Mouse (Mus musculus) kidney, embryonic 16.5 days (tissue): ENCODE measurements around the gene Hoxc5. TPM values are rescaled to one million over a fixed set of nuclear protein-coding genes. Genes with fewer than 3 reads are reported as not detected.

Experiments
- ATAC-seq: fragments of 200-750 bp; cut with Nextera tagmentation; 2 replicates; pipeline ENCODE4 v1.8.0; 2017; ENCODE audit warnings: moderate TSS enrichment; ENCODE audit not compliant: low FRiP score, low TSS enrichment
- H3K27ac ChIP-seq: fragments of 300-500 bp; sonication (generic); 2 replicates; pipeline ENCODE4 v1.5.1; 2014; ENCODE audit warnings: low read length
- H3K27me3 ChIP-seq: fragments of 300-500 bp; sonication (generic); 2 replicates; pipeline ENCODE4 v1.6.1; 2014; ENCODE audit warnings: low read length, control low read depth, mixed read lengths; ENCODE audit not compliant: insufficient read depth
- H3K36me3 ChIP-seq: fragments of 300-500 bp; sonication (generic); 2 replicates; pipeline ENCODE4 v1.6.1; 2014; ENCODE audit warnings: low read length, control low read depth, mixed read lengths; ENCODE audit not compliant: insufficient read depth
- H3K4me1 ChIP-seq: fragments of 300-500 bp; sonication (generic); 2 replicates; pipeline ENCODE4 v1.6.1; 2014; ENCODE audit warnings: low read length, control low read depth, mixed read lengths; ENCODE audit not compliant: insufficient read depth
- H3K4me2 ChIP-seq: fragments of 300-500 bp; sonication (generic); replicated peaks from 2 replicates; pipeline ENCODE4 v1.6.1; 2014; ENCODE audit warnings: low read depth, low read length
- H3K4me3 ChIP-seq: fragments of 300-500 bp; sonication (generic); 2 replicates; pipeline ENCODE4 v1.5.1; 2014; ENCODE audit warnings: mild to moderate bottlenecking, low read length
- H3K9ac ChIP-seq: fragments of 300-500 bp; sonication (generic); replicated peaks from 2 replicates; pipeline ENCODE4 v1.6.1; 2014; ENCODE audit warnings: low read length
- H3K9me3 ChIP-seq: fragments of 300-500 bp; sonication (generic); 2 replicates; pipeline ENCODE4 v1.6.1; 2016; ENCODE audit warnings: low read length, control low read depth
- WGBS: fragments of 180-500 bp; shearing (Covaris S2); extraction: QIAGEN DNeasy Blood & Tissue Kit; methylation state at CpG from one replicate; pipeline ENCODE4 v1.1.7; 2014; 5-methylcytosine and 5-hydroxymethylcytosine counted together
- polyA plus RNA-seq: library from polyadenylated mRNA; unstranded; fragments of >200 nt; fragmentation: Nextera tagmentation; extraction: Ambion mirVana; gene quantifications from 2 replicates; pipeline ENCODE4 v1.2.1, GENCODE M21; 2015

Hoxc5 gene
- polyA plus RNA-seq, 1 experiment from 2014 or later, result 4.3 TPM

DNA sequence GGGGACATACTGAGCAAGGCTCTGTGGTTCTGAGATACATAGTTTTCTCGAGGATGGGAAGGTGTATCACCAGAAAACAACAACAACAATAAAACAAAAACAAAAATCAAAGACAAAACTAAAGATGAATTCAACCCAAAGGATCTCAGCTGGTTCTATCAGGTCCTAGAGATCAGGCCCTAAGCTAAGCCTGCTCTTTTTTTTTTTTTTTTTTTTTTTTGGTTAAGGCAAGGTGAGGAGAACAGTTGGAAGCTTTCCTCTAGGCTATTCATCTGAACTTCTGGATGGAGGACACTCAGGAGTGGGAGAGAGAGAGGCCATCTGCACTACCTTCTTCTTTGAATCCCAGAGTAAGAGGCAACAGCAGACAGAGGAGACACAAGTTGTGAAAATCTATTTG lies 70.3 kb downstream of the Hoxc5 start:
- H3K4me1 ChIP-seq, result peaks cover 81% of the 10 kb centered on the region
- H3K27ac ChIP-seq, result no peak overlapping the region
- H3K4me3 ChIP-seq, result no peak overlapping the region
- WGBS, result 38% methylated on average over 1 of the region's 1 CpGs
- H3K27me3 ChIP-seq, result peaks cover 23% of the 10 kb centered on the region
- no peak for ATAC-seq
- H3K9ac ChIP-seq, result no peak overlapping the region
- H3K4me2 ChIP-seq, result no peak overlapping the region
- no peaks in the 10 kb centered on the region for H3K9me3 ChIP-seq
- H3K36me3 ChIP-seq, result no peaks in the 10 kb centered on the region

DNA sequence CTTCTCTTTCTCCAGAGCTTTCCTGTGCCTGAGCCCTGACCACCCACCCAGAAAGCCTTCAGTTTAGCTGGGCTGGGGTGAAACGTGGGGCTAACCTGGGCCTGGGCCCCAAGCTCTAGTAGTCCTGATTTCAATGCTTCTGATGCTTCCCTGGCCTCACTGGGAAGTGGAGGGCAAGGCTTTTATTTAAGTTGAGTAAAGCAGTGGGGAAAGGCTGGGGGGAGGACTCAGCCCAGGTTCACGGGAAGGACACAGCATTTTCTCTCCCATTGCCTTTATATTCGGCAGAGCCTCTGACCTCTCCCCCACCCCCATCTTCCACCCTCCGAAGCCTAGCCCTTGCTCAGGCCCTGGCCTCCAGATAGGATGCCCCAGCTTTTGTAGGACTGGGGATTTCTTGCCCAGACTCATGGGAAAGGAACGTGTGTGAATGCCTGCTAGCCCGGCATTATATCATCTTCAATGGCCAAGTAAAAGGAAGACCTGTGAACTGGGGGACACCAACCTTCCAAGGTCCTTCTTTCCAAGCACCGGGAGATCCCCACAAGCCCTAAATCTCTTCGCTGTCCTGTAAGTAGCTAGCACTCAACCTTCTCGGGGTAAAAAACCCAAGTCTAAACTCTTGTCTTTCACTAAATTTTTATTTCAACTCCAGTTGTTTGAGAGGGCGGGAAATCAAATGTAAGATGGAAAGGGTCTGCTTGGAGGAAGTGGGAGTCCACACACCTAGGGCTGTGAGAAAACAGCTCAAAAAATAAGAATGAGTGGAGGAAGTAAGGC lies 71.6 kb downstream of the Hoxc5 start:
- ATAC-seq, result no peak
- H3K36me3 ChIP-seq, result no peaks in the 10 kb centered on the region
- no peaks in the 10 kb centered on the region for H3K9me3 ChIP-seq
- H3K4me1 ChIP-seq, result peaks cover 76% of the 10 kb centered on the region
- H3K4me3 ChIP-seq, result no peak overlapping the region
- WGBS, result 34% methylated on average over 10 of the region's 10 CpGs
- H3K9ac ChIP-seq, result 0 out of 2 replicates have a peak overlapping the region, but pooled peaks have one; percentile 30
- H3K27ac ChIP-seq, result 0 out of 2 replicates have a peak overlapping the region, but pooled peaks have one; percentile 51
- H3K27me3 ChIP-seq, result peaks cover 26% of the 10 kb centered on the region
- H3K4me2 ChIP-seq, result no peak overlapping the region

DNA sequence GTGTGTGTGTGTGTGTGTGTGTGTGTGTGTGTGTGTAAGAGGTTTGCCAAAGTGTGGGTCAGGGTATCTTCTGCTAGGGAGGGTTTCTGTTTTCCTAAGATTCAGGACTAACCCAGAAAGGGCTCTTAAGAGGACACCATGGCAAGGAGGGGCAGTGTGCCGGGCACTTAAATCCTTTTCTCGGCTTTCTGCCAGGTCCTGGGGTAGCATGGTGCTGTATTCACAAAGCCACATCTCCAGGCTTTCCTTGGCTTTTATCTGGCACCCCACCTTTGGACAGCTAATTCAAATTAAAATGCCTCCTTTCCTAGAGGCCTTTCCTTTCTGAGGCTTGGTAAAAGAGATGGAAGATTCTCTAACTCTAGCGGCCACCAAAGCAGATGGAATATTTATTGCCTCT lies 72.4 kb downstream of the Hoxc5 start:
- Histone ChIP-seq H3K27ac (peak overlapping the region; percentile 30; the same call in 1 of the 2 replicates), H3K4me2 (no peak overlapping the region), H3K9ac (0 out of 2 replicates have a peak overlapping the region, but pooled peaks have one; percentile 15), H3K4me3 (no peak overlapping the region), H3K9me3 (no peaks in the 10 kb centered on the region), H3K27me3 (peaks cover 26% of the 10 kb centered on the region), H3K4me1 (peaks cover 70% of the 10 kb centered on the region), H3K36me3 (no peaks in the 10 kb centered on the region)
- WGBS, result 38% methylated on average over 3 of the region's 3 CpGs
- ATAC-seq, result no peak

DNA sequence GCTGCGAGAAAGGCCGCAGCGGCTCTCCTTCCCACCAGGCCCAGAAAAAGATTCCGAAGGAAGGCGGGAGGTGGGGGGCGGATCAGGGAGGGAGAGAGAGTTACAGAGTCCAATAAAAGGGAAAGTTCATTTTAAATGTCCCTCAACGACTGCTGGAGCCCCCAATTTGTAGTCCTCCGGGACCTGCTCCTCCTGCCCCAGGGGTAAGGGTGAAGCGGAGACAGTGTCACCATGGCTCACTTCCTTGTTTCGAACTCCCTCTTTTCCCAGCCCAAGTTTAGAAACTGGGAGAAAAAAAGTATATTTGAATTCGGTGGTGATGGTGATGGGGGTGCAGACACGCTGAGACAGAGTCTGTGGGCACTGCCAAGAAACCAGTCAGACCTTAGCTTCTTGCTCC lies 73.4 kb downstream of the Hoxc5 start:
- Histone ChIP-seq H3K9ac (peak overlapping the region; percentile 36), H3K4me3 (no peak overlapping the region), H3K27me3 (peaks cover 26% of the 10 kb centered on the region), H3K4me1 (peaks cover 65% of the 10 kb centered on the region), H3K36me3 (no peaks in the 10 kb centered on the region), H3K27ac (peak overlapping the region; percentile 21; the same call in 1 of the 2 replicates), H3K9me3 (no peaks in the 10 kb centered on the region), H3K4me2 (peak overlapping the region; percentile 36)
- WGBS, result 31% methylated on average over 12 of the region's 12 CpGs
- no peak for ATAC-seq

DNA sequence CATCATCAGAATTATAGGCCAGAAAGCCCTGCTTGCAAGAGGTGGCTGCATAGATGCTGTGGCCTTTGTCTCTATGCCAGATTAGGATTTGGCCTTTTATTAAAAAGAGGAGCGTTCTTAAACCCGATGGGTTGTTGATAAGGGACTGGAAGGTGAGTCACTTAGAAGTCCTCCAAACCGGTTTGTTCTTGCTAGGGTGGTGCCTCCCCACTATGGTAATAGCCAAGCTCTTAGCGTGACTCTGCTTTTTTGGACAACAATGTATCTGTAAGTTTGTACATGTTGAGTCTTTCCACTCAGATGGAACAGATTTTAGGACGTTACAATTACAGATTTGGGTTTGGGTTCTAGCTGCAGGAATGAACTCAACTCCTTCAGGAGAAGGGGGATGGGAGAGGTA lies 74.4 kb downstream of the Hoxc5 start:
- ATAC-seq, result no peak
- H3K27ac ChIP-seq, result 0 out of 2 replicates have a peak overlapping the region, but pooled peaks have one; percentile 8
- H3K4me2 ChIP-seq, result no peak overlapping the region
- no peak overlapping the region for H3K9ac ChIP-seq
- H3K4me3 ChIP-seq, result no peak overlapping the region
- no peaks in the 10 kb centered on the region for H3K9me3 ChIP-seq
- H3K27me3 ChIP-seq, result peaks cover 23% of the 10 kb centered on the region
- peaks cover 60% of the 10 kb centered on the region for H3K4me1 ChIP-seq
- no peaks in the 10 kb centered on the region for H3K36me3 ChIP-seq
- 35% methylated on average over 5 of the region's 5 CpGs for WGBS

DNA sequence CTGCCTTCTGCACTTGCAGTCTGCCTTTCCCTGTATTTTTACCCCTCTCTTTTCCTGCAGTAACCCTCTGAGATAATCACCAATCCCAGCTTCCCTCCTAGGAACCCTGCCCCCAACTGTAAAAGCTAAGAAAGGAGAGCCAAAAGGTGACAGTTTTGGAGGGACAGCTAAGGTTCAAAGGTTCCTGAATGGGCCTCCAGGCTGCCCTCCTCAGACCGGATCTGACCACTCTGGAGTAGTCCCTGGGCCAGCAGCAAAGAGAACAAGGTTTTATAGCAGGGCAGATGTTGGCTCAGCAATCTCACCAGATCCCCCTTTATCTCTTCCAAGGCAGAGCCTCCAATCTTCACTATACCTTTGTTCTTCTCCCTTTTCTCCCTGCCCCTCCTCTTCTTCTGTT lies 75.0 kb downstream of the Hoxc5 start:
- H3K4me1 ChIP-seq, result peaks cover 54% of the 10 kb centered on the region
- no peak for ATAC-seq
- H3K9ac ChIP-seq, result no peak overlapping the region
- no peaks in the 10 kb centered on the region for H3K36me3 ChIP-seq
- peaks cover 17% of the 10 kb centered on the region for H3K27me3 ChIP-seq
- no peaks in the 10 kb centered on the region for H3K9me3 ChIP-seq
- no peak overlapping the region for H3K4me3 ChIP-seq
- 12% methylated on average over 1 of the region's 1 CpGs for WGBS
- H3K4me2 ChIP-seq, result no peak overlapping the region
- H3K27ac ChIP-seq, result no peak overlapping the region

DNA sequence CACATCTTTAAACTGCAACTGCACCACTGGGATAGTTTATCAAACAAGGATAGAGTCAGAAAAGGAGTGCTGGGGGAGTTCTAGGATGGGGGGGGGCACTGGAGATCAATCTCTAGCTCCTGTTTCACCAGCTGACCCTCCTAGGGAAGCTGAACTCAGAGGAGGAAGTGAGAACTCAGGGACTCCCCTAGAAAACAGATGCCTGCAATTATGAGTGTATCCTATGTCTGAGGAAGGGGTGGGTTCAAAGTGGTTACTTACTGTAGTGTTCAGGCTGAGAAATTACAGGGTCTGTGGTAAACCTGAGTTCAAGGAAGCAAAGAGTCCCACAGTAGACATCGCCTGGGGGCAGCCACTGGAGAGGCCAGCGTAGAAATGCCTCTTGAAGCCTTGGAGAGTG lies 84.4 kb downstream of the Hoxc5 start:
- ATAC-seq, result 0 out of 2 replicates have a peak, but pooled peaks have one; percentile 16
- H3K4me3 ChIP-seq, result no peak overlapping the region
- 64% methylated on average over 2 of the region's 2 CpGs for WGBS

DNA sequence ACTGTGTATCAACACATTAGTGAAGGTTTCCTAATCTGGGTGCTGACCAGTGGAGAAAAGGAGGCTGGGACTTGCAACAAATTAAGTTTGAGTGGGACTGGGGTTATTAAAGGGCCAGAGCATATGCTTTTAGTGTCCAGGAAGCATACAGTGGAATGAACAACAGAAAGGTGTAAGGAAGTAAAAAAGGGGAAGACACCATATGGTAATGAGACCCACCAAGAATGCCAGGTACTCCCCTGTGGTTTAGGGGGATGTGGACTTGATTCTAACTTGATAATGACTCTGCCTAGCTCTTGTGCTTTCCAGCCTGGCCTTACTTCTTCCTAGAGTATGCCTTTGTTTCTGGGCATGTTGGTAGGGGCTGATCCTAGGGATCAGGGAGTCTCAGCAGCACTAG lies 86.0 kb downstream of the Hoxc5 start:
- H3K27me3 ChIP-seq, result no peaks in the 10 kb centered on the region

More for the DNA sequence above, 84.4 kb downstream of the Hoxc5 start:
- Histone ChIP-seq H3K27me3 (no peaks in the 10 kb centered on the region), H3K9me3 (no peaks in the 10 kb centered on the region), H3K27ac (no peak overlapping the region; the same call in 1 of the 2 replicates), H3K9ac (no peak overlapping the region), H3K4me1 (peaks cover 18% of the 10 kb centered on the region), H3K36me3 (no peaks in the 10 kb centered on the region), H3K4me2 (no peak overlapping the region)

DNA sequence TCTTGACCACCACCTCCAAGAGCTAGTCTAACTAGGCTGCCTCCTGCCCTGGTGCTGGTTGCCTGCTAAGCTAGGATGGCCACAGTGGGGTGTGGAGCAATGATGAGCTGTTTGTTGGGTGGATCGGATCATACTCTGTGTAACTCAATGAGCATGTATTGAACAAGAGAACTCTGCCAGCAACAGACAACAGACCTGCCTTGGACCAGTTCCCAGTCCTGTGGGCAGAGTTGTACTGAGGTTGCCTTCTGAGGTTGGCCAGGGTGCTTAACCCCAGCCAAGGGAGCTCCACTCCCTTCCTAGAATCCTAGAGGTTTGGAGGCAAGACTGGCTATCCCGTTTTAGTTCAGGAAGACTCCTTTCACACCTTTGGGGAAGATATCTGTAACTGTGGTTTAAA lies 89.2 kb downstream of the Hoxc5 start:
- Histone ChIP-seq H3K36me3 (no peaks in the 10 kb centered on the region), H3K27me3 (no peaks in the 10 kb centered on the region), H3K9ac (no peak overlapping the region), H3K4me3 (no peak overlapping the region), H3K4me2 (no peak overlapping the region), H3K4me1 (peaks cover 51% of the 10 kb centered on the region), H3K9me3 (no peaks in the 10 kb centered on the region), H3K27ac (no peak overlapping the region)
- ATAC-seq, result no peak
- 58% methylated on average over 2 of the region's 2 CpGs for WGBS

More for the DNA sequence above, 86.0 kb downstream of the Hoxc5 start:
- no peak for ATAC-seq
- Histone ChIP-seq H3K36me3 (no peaks in the 10 kb centered on the region), H3K9ac (no peak overlapping the region), H3K27ac (no peak overlapping the region), H3K4me2 (no peak overlapping the region), H3K9me3 (no peaks in the 10 kb centered on the region), H3K4me3 (no peak overlapping the region), H3K4me1 (peaks cover 28% of the 10 kb centered on the region)

DNA sequence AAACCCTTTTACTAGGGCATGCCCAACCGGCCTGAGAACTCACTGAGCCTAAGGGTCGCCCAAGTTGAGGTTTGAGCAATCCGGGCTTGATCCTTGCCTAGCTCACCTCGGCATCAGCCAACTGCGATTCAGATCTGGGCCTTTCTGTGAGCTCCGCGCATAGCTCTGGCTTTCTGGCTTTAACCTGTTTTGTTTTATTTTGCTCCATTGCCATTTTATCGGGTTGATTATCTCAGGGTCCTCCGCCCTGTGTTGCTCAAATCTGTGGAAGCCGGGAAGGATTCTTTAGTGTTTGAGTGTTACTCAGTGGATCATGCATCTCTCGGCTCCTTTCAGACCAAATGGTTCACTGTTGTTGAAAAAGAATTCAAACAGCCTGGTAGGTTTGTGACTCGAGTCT lies 91.5 kb downstream of the Hoxc5 start:
- H3K27me3 ChIP-seq, result no peaks in the 10 kb centered on the region
- no peaks in the 10 kb centered on the region for H3K9me3 ChIP-seq
- peaks cover 67% of the 10 kb centered on the region for H3K4me1 ChIP-seq
- peak overlapping the region; percentile 71 for H3K4me2 ChIP-seq
- ATAC-seq, result no peak
- no peaks in the 10 kb centered on the region for H3K36me3 ChIP-seq
- 13% methylated on average over 12 of the region's 12 CpGs for WGBS
- H3K9ac ChIP-seq, result peak overlapping the region; percentile 76
- peak overlapping the region; percentile 45 for H3K4me3 ChIP-seq
- H3K27ac ChIP-seq, result peak overlapping the region; percentile 99
